Mouse (Mus musculus) left cerebral cortex, postnatal 14 days (tissue): ENCODE measurements around the gene Obox2. TPM values are rescaled to one million over a fixed set of nuclear protein-coding genes. Genes with fewer than 3 reads are reported as not detected.
"Not testable (repeated sequence)": the region's sequence is repeated elsewhere in the genome, so short reads cannot be mapped to it uniquely, and the experiment has no call there.

Experiments used
- DNase-seq, 2 experiments: peaks; one replicate each; pipeline ENCODE4 v3.0.0; 2021 to 2022; ENCODE audit warnings: low spot score in 2 of 2, mixed read lengths in 1 of 2
- intact Hi-C: fragments of 180-260 bp; cut with DNase I; formaldehyde crosslinking; loops from one replicate; pipeline ENCODE4 v1.15.1; 2025
- long read RNA-seq, 2 experiments: library from polyadenylated mRNA; stranded (forward); transcript quantifications; one replicate each; pipeline ENCODE4 v2.0.0; 2021
- total RNA-seq, 2 experiments: library from RNA; stranded (reverse); gene quantifications; 2 replicates each; pipeline ENCODE4 v1.2.3; 2021

Obox2 gene
- not detected for total RNA-seq
- long read RNA-seq, experiment 1: 0 reads
- long read RNA-seq, experiment 2: 0 reads

- DNase-seq, intact Hi-C loops: not testable (repeated sequence)
Observed at GRCm38 (mm10) chr7:15388421-15388998, at the start of gene Obox2, which contains the start of gene Obox1. Gene Obox2 (plus strand): TSS chr7:15388721. Gene Obox1 (plus strand): TSS chr7:15388948.

DNA sequence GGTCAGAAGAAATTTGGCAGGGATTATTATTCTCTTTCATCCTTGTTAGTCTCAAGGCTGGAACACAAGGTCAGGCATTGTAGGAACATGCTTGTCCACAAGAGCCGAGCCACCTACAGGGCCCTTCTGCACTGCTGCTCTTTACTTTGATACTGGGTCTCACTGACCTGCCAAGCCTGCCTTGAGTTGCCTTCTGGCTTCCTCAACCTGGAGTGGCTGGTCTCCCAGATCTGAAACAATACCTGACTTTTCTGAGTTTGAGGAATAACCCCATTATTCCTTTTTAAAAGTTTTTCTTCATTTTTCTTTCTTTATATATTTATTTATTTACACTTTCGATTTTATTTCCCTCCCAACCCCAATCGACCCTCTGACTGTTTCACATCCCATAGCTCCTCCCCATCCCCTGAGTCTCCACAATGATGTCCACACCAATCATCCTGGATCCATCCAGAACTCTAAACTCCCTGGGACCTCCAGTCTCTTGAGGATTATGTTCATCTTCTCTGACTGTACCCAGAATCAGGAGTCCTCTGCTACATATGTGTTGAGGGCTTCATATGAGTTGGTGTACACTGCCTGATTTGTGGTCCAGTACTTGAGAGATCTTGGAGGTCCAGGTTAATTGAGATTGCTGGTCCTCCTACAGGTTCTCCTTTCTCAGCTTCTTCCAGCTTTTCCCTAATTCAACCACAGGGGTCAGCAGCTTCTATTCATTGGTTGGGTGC is 10.8 kb downstream of the Obox2 start:
- intact Hi-C loops, DNase-seq: not testable (repeated sequence)

DNA sequence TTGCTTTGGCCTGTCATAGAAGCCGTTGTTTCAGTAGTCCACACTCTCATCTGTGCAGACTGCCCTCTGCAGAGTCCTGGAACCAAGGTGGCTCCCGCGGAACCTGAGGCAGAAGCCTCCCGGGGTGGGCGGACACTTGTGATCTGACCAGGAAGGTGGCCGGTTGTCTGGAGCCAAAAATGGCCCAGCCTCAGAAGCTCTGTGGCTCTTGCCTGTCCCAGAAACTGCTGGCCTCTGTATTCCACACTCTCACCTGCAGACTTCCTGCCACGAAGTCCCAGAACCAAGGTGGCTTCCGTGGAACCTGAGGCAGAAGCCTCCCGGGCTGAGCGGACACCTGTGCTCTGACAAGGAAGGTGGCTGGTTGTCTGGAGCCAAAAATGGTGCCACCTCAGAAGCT is 18.3 kb downstream of the Obox2 start:
- DNase-seq, intact Hi-C loops: not testable (repeated sequence)

DNA sequence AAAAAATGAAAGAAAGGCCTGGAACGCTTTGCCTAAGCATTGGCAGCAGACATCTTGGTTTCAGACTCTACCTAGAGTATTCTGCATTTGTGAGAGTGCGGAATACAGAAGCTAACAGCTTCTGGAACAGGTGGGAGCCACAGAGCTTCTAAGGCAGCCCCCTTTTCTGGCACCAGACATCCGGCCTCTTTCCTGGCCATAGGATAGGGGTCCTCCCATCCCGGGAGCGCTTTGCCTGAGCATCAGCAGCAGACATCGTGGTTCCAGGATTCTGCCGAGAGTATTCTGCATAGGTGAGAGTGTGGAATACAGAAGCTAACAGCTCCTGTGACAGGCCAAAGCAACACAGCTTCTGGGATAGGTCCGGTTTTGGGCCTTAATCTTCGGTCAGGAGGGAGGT is 29.5 kb downstream of the Obox2 start:
- intact Hi-C loops, DNase-seq: not testable (repeated sequence)

- DNase-seq, intact Hi-C loops: not testable (repeated sequence)
Observed at GRCm38 (mm10) chr7:15425537-15425936, 37.0 kb downstream of the Obox2 start.

Other genes with a start within 250 kb of the Obox2 start
- not detected for gene Obox1, start 227 bp downstream of the Obox2 start, total RNA-seq